Mouse (Mus musculus) cerebellum, adult 11-12 months (tissue): ENCODE results near the gene Sun2.

Source experiments
- DNase-seq: peaks from one replicate; pipeline ENCODE4 v3.0.0; 2022

Gene Sun2

DNA sequence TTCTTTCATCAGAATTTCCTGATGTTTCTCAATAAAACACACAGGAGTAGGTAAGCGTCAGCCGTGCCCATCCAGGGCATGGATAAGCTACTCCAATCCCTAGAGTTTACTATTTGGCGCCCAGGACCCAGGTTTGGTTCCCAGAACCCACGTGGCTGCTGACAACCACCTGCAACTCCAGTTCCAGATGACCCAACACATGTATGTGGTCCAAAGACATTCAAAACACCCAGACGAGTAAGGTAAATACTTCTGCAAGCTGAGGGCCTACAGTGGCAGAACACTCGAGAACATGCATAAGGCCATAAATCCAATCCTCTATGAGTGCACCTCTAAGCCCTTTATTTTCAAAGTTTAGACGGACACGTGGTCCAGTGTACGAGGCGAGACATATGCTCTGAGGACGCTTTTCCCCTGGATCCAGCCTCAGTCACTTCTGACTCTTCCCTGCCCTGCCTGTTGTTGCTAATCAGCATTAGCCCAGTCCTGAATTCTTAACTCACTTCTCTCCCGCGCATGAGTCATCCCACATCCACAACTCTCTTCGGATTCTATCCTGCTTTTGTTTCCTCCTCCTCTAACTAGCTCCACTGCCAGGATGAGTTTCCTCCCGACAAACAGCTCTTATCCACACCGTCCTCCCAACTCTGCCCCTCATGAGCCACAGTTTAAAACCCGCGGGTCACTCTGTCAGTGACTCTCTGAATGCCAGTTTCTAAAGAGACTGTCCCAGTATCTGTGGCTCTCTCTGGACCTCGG lies 58.5 kb downstream of the Sun2 start:
- DNase-seq: no peak

DNA sequence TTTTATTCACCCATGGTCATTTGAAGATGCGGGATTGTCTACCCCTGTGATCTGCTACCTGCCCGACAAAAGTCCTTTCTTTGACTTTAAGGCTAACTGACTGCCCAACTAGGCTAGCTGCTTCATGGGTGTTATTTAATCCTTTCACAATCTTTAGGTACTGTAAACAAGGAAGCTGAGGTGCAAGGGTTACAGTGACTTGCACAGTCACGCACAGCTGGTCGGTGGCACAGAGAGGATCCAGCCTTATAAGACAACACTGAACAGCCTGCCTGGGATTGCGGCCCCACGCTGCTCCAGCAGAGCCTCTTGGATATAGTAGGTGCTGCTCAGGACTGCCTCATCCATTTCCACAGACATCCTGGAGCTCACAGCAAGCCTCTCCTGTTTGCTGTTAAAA lies 59.2 kb downstream of the Sun2 start:
- no peak for DNase-seq

DNA sequence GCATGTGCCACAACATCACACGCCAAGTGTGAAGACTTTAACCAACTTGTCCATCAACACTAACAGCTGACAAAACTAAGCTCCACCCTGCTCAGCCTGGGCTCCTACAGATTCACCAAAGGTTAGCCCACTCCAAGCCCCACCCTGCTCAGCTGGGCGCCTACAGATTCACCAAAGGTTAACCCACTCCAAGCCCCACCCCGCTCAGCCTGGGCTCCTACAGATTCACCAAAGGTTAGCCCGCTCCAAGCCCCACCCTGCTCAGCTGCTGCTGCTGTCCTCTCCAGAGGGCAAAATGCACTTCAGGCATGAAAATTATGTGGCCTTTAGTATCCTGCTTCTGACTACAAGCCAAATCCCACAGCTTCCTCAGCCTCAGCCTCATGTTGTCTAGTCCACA lies 60.4 kb downstream of the Sun2 start:
- no peak for DNase-seq

DNA sequence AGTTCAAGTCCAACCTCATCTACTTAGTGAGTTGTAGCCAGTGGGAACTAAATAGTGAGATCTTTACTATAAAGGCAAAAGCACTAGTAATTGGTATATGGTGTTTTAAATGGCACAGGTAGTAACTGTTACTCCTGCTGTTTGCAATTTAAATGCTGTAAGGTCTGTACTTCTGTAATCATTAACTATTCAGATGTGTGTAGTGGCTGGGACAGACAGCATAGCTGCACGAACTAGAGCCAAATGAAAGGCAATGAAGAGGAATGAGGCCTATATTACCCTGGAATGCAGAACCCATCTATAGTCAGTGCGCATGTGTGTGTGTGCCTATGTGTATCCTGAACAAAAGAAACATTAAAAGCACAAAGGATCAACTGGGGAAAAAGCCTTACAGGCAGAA lies 64.4 kb downstream of the Sun2 start:
- no peak for DNase-seq
